Mouse (Mus musculus) neural tube, embryonic 15.5 days (tissue): Measurements from ENCODE around the gene Fgfr2. TPM values are rescaled to one million over a fixed set of nuclear protein-coding genes. Genes with fewer than 3 reads are reported as not detected.

Experiments
- ATAC-seq: fragments of 200-750 bp; cut with Nextera tagmentation; 2 replicates; pipeline ENCODE4 v1.8.0; 2017; ENCODE audit warnings: mild to moderate bottlenecking, moderate TSS enrichment, moderate library complexity; ENCODE audit not compliant: low FRiP score
- H3K27ac ChIP-seq: fragments of 300-500 bp; sonication (generic); replicated peaks from 2 replicates; pipeline ENCODE4 v1.5.1; 2015; ENCODE audit warnings: mild to moderate bottlenecking, inconsistent platforms
- H3K27me3 ChIP-seq: fragments of 300-500 bp; sonication (generic); replicated peaks from 2 replicates; pipeline ENCODE4 v1.6.1; 2015; ENCODE audit warnings: inconsistent platforms
- H3K36me3 ChIP-seq: fragments of 300-500 bp; sonication (generic); 2 replicates; pipeline ENCODE4 v1.6.1; 2015; ENCODE audit warnings: inconsistent platforms
- H3K4me1 ChIP-seq: fragments of 300-500 bp; sonication (generic); 2 replicates; pipeline ENCODE4 v1.6.1; 2015; ENCODE audit warnings: inconsistent platforms
- H3K4me2 ChIP-seq: fragments of 300-500 bp; sonication (generic); 2 replicates; pipeline ENCODE4 v1.6.1; 2015; ENCODE audit warnings: inconsistent platforms, mild to moderate bottlenecking, moderate library complexity
- H3K4me3 ChIP-seq: fragments of 300-500 bp; sonication (generic); replicated peaks from 2 replicates; pipeline ENCODE4 v1.5.1; 2015; ENCODE audit warnings: mild to moderate bottlenecking, inconsistent platforms
- H3K9ac ChIP-seq: fragments of 300-500 bp; sonication (generic); replicated peaks from 2 replicates; pipeline ENCODE4 v1.6.1; 2015; ENCODE audit warnings: mild to moderate bottlenecking, inconsistent platforms
- H3K9me3 ChIP-seq: fragments of 300-500 bp; sonication (generic); replicated peaks from 2 replicates; pipeline ENCODE4 v1.6.1; 2016; ENCODE audit warnings: inconsistent platforms
- WGBS: fragments of 180-500 bp; shearing (Covaris S2); methylation state at CpG from one replicate; pipeline ENCODE4 v1.1.7; 2015; ENCODE audit warnings: mixed read lengths; 5-methylcytosine and 5-hydroxymethylcytosine counted together
- polyA plus RNA-seq: library from polyadenylated mRNA; unstranded; fragments of >200 nt; fragmentation: Nextera tagmentation; extraction: Ambion mirVana; gene quantifications from 2 replicates; pipeline ENCODE4 v1.2.1, GENCODE M21; 2015

The Fgfr2 gene
- polyA plus RNA-seq, 1 experiment from 2014 or later, result 21.2 TPM

DNA sequence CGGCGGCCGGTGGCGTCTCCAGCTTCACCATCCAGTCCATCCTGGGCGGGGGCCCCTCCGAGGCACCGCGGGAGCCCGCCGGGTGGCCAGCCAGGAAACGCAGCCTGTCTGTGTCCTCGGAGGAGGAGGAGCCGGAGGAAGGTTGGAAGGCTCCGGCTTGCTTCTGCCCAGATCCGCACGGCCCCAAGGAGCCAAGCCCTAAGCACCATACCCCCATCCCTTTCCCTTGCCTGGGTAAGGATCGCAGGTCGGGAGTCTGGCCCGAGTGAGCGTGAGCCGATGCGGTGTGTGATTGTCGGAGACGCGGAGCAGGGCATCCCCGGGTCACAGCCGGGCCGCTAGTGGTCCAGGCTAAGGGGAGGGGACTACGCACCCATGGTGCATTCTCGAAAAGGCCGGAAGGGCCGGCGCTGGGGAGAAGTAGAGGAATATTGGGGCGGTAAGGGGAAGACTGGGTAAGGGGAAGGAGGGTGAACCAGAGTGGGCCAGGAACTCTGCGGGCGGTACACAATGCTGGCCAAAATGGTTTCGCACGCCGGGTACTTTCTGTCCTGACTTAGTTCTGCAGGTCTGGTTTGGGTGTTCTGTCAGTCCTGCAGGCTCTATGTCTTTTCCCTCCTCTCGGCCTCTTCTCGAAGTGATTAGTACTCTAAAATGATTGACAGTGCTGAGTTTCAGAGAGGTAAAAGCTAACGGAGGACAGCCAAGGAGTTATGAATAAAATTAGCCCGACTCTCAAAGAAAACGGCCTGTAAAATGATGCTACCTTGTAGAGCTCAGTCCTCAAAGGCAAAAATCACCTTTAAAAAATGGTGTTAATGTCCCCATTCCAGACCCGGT, 1568.6 kb downstream of the Fgfr2 start:
- no peaks in the 10 kb centered on the region for H3K9me3 ChIP-seq
- no peak for ATAC-seq
- H3K4me3 ChIP-seq, result peak overlapping the region; percentile 19
- peaks cover 22% of the 10 kb centered on the region for H3K4me1 ChIP-seq
- no peak overlapping the region for H3K27ac ChIP-seq
- H3K9ac ChIP-seq, result no peak overlapping the region
- H3K4me2 ChIP-seq, result peak overlapping the region; percentile 46
- WGBS, result under 1% methylated on average over 45 of the region's 45 CpGs
- H3K27me3 ChIP-seq, result peaks cover 95% of the 10 kb centered on the region
- H3K36me3 ChIP-seq, result no peaks in the 10 kb centered on the region

DNA sequence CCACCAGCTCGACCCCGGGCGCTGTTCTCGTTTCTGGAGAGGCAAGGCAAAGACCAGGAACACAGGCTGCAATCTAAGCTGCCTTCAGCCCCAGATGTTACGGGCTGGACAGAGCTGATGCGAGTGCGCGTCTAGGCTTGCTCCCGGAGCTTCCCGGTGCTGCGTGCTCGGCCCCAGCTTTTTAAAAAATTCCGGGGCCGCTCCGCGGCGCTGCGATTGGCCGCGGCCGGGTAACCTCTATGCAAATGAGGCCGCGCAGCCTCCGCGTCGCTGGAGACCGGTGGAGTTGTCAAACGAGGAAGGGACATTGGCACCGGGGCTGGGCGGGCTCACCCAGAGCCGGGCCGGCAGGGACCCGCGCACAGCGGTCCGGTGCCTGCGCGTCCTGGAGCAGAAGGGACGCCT, 1569.4 kb downstream of the Fgfr2 start:
- H3K4me2 ChIP-seq, result peak overlapping the region; percentile 46
- peaks cover 22% of the 10 kb centered on the region for H3K4me1 ChIP-seq
- H3K9me3 ChIP-seq, result no peaks in the 10 kb centered on the region
- no peak overlapping the region for H3K9ac ChIP-seq
- H3K4me3 ChIP-seq, result peak overlapping the region; percentile 19
- H3K27me3 ChIP-seq, result peaks cover 95% of the 10 kb centered on the region
- H3K27ac ChIP-seq, result no peak overlapping the region
- under 1% methylated on average over 38 of the region's 39 CpGs for WGBS
- H3K36me3 ChIP-seq, result no peaks in the 10 kb centered on the region
- 0 out of 2 replicates have a peak, but pooled peaks have one; percentile 36 for ATAC-seq

DNA sequence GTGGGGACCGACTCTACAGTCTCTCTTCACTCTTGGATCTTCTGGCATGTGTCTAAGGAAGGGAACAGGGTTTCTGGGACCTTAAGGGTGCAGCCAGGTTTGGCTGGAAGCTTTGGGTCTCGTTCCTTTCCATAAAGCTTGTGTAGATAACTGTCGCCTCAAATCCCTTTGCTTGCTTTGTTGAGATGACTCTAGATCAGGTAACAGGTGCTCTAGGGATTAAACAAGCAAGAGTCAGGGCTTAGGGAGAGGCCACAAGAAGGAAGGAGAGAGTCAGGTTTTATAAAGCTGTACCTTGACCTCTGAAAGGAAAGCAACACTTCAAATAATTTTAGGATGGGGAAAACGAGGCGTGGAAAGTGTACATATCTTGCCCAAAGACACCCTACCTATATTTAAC, 1570.4 kb downstream of the Fgfr2 start:
- Histone ChIP-seq H3K4me3 (no peak overlapping the region), H3K4me1 (peaks cover 22% of the 10 kb centered on the region), H3K9ac (no peak overlapping the region), H3K4me2 (no peak overlapping the region), H3K27me3 (peaks cover 95% of the 10 kb centered on the region), H3K27ac (no peak overlapping the region), H3K36me3 (no peaks in the 10 kb centered on the region), H3K9me3 (no peaks in the 10 kb centered on the region)
- ATAC-seq, result no peak
- WGBS, result 3% methylated on average over 5 of the region's 5 CpGs

DNA sequence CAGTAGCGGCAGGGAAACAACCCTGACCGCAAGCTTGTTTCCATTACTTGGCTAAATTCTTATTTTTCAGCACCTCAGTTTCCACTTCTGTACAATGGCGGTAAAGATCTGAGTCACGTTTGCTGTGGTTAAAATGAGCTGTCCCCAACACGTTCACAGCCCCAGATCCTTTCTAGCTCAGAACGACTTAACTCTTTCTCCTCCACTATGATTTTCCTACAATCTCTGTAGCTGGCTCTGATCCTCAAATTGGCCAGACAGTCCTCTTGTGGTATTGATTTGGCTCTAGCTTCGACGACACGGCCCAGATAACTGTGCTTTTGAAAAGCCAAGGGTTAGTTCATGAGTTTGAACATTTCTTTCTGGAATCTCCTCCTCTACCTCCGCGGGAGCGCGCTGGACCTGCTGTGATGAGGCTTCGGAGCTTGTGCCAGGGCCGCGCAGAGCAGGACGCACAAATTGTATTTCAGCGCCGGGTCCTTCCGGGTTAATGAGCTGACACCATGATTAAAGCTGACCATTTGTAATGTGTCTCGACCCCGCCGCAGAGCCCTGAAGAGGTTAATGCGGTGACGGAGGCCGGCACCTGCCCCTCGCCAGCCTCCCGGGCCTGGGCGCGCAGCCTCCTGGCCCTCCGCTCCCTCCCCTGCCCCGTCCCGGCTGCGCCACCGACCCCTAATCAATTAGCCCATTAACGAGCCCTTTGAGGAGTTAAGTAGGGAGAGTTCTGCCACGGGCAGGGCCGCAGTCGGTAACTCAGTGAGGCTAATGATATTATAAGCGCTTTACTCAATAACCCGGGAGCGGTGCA, 1571.0 kb downstream of the Fgfr2 start:
- Histone ChIP-seq H3K4me2 (no peak overlapping the region), H3K27ac (no peak overlapping the region), H3K36me3 (no peaks in the 10 kb centered on the region), H3K9ac (no peak overlapping the region), H3K4me3 (no peak overlapping the region), H3K9me3 (no peaks in the 10 kb centered on the region), H3K4me1 (peaks cover 22% of the 10 kb centered on the region), H3K27me3 (peaks cover 95% of the 10 kb centered on the region)
- ATAC-seq, result no peak
- under 1% methylated on average over 42 of the region's 42 CpGs for WGBS

- Histone ChIP-seq H3K27me3 (peaks cover 97% of the 10 kb centered on the region), H3K9ac (no peak overlapping the region), H3K27ac (no peak overlapping the region), H3K4me3 (no peak overlapping the region), H3K4me1 (peaks cover 18% of the 10 kb centered on the region), H3K36me3 (no peaks in the 10 kb centered on the region), H3K9me3 (no peaks in the 10 kb centered on the region), H3K4me2 (no peak overlapping the region)
- ATAC-seq, result no peak
- WGBS, result 0% methylated on average over 4 of the region's 4 CpGs
Measured at GRCm38 (mm10) chr7:131551471-131551870, 1571.7 kb downstream of the Fgfr2 start.

DNA sequence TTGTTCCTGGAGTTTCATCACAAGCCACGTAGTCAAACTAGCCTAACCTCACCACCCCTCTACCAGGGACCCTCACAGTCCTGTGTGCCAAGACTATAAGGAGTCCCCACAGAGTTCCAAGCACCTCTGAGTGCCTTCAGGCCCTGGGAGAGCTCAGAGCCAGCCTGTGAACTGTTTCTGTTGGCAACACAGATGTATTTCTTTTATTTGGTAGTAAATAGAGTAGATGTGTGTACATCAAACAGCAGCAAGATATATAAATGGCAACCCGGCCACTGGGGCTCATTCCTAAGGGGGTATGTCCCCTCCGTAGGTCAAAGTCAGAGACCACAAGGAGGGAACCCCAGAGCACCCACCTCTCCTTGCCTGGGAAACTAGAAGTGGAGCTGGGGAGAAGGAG, 1574.7 kb downstream of the Fgfr2 start, which contains the start of gene Hmx2:
TSS of gene Hmx2 (plus strand) at position 301 of the 400 bp plus-strand sequence.
- Histone ChIP-seq H3K4me3 (no peak within 1 kb of the TSS), H3K27me3 (peaks cover 95% of the 10 kb centered on the region), H3K27ac (no peak within 1 kb of the TSS), H3K4me2 (no peak within 1 kb of the TSS), H3K4me1 (peaks cover 11% of the 10 kb centered on the region), H3K36me3 (no peaks in the 10 kb centered on the region), H3K9ac (no peak within 1 kb of the TSS), H3K9me3 (no peaks in the 10 kb centered on the region)
- ATAC-seq, result no peak
- 3% methylated on average over 3 of the region's 3 CpGs for WGBS

- Histone ChIP-seq H3K27me3 (peaks cover 95% of the 10 kb centered on the region), H3K4me3 (no peak overlapping the region), H3K36me3 (no peaks in the 10 kb centered on the region), H3K4me1 (peaks cover 21% of the 10 kb centered on the region), H3K4me2 (no peak overlapping the region), H3K9me3 (no peaks in the 10 kb centered on the region), H3K27ac (no peak overlapping the region), H3K9ac (no peak overlapping the region)
- 1% methylated on average over 5 of the region's 5 CpGs for WGBS
- ATAC-seq, result no peak
Measured at GRCm38 (mm10) chr7:131547481-131547880, 1575.7 kb downstream of the Fgfr2 start.

DNA sequence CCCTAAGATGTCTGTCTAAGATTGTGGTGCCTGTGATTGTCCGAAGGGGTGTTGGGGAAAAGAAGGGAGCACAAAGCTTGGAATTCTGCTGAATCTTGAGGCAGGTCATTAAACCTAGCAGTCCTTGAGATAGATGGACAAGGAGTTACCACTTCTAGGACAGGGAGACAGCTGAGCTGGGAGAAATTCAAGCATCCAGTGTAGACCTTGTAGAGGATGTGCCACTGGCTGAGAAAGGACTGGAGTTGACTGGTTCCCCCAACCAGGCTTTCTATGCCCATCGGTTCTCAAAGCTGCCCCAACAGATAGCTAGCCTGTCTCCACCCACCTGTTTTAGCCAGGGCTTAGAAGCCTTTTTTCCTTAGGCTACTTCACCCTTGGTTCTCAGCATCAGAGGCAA, 1576.7 kb downstream of the Fgfr2 start:
- Histone ChIP-seq H3K9me3 (no peaks in the 10 kb centered on the region), H3K4me3 (no peak overlapping the region), H3K4me1 (peaks cover 29% of the 10 kb centered on the region), H3K27ac (no peak overlapping the region), H3K27me3 (peaks cover 95% of the 10 kb centered on the region), H3K9ac (no peak overlapping the region), H3K36me3 (no peaks in the 10 kb centered on the region), H3K4me2 (no peak overlapping the region)
- ATAC-seq, result no peak
- WGBS, result 5% methylated on average over 2 of the region's 2 CpGs

DNA sequence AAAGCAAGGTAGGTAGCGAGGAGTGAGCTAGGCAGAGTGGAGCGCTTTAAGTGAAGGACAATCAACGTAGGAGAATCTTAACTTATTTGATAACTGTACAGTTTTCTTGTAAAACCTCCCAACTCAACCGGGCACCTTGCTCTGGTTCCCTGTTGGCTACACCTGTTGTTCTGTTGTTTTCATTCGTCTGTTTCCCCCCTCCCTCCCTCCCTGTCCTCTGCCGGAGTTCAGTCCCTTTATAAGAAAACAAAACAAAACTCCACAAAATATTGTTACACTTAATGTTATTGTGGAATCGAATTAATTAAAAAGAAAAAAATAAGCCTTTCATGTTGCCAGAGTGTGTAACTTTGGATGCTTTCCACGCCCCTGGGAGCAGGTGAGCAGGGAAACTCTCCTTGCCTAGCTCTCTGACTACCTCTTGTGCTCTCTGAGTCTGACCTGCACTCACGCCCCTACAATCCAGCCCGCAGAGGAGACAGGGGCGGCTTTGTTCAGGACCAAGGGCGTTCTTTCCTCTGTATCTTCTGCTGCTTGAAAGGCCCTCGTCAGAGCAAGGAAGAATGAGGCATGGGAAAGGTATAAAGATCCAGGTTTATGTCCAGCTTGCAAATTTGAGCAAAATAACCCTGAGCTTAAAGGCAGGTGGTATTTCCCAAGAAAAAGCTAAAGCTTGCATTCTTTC, 1577.3 kb downstream of the Fgfr2 start:
- WGBS, result 2% methylated on average over 13 of the region's 13 CpGs
- Histone ChIP-seq H3K27me3 (peaks cover 95% of the 10 kb centered on the region), H3K36me3 (no peaks in the 10 kb centered on the region), H3K4me1 (peaks cover 29% of the 10 kb centered on the region), H3K9me3 (no peaks in the 10 kb centered on the region), H3K9ac (no peak overlapping the region), H3K4me3 (no peak overlapping the region), H3K4me2 (no peak overlapping the region), H3K27ac (no peak overlapping the region)
- ATAC-seq, result no peak

DNA sequence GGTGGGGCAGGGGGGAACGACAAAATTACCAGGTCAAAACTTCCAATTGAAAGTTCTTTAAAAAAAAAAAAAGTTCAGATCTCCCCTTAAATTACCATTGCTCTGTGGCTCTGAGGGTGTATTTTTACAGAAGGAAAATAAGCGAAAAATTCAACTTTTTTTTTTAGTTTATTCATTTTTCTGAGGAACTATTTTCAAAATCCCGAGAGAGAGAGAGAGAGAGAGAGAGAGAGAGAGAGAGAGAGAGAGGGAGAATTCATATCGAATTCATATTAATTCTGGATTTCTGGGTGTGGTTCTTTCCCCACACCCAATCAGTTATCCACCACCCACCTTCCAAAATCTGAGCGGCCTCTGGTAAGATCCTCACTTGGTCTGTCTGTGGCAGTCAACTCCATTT, 1578.3 kb downstream of the Fgfr2 start:
- Histone ChIP-seq H3K4me2 (no peak overlapping the region), H3K36me3 (no peaks in the 10 kb centered on the region), H3K27me3 (peaks cover 95% of the 10 kb centered on the region), H3K27ac (no peak overlapping the region), H3K4me1 (peaks cover 29% of the 10 kb centered on the region), H3K9me3 (no peaks in the 10 kb centered on the region), H3K4me3 (no peak overlapping the region), H3K9ac (no peak overlapping the region)
- no peak for ATAC-seq
- 4% methylated on average over 5 of the region's 5 CpGs for WGBS

GRCm38 (mm10) chr7:131543623-131544481, 1579.3 kb downstream of the Fgfr2 start:
- Histone ChIP-seq H3K27ac (no peak overlapping the region), H3K9ac (no peak overlapping the region), H3K4me3 (peak overlapping the region; percentile 29), H3K27me3 (peaks cover 96% of the 10 kb centered on the region), H3K36me3 (no peaks in the 10 kb centered on the region), H3K9me3 (no peaks in the 10 kb centered on the region), H3K4me1 (peaks cover 29% of the 10 kb centered on the region), H3K4me2 (peak overlapping the region; percentile 51)
- ATAC-seq, result no peak
- under 1% methylated on average over 75 of the region's 75 CpGs for WGBS
